In the genomic region with DNA sequence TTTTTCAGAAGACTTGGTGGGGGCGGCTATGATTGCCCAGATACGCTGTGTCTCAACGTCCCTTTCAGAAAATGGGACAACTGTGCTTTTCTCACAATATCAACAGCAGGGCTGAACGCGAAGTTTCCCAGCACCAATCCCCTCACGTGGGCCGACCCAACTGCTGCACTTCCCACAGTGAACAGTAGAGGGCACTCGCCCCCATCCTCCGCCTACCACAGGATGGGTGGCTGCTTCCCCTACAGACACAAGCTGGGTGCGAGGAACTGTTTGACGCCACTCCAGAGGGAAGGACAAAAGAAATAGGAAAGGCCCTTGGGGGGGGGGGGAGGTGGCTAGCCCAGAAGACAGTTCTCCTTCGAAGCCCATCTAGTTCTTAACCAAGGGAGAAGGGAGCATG, we compare ENCODE assay signal across 9 mouse cellular contexts. TPM values are rescaled to one million over a fixed set of nuclear protein-coding genes. Genes with fewer than 3 reads are reported as not detected.
DNase-seq lines count a peak whose midpoint lies in the region; ATAC-seq and TF ChIP-seq lines count a peak whose summit lies in the region.
"Had no signal": no experiment of that assay in that cellular context is flagged by ENCODE, and none has a peak within 500 bp of the region (broad histone marks: within the 10 kb centered on the region; RNA-seq: fewer than 3 reads in every experiment).

No protein-coding gene starts in this region.

- no peak overlapping the region for H3K4me3 ChIP-seq in ES-E14 (ENCODE audit: insufficient read depth in 1 of 2, low read depth in 1 of 2, low read length in 2 of 2, poor library complexity in 1 of 2, severe bottlenecking in 1 of 2)
- no peak overlapping the region for H3K4me3 ChIP-seq in embryonic facial prominence, embryonic 14.5 days (ENCODE audit: low read depth, low read length)
- H3K4me3 ChIP-seq in heart, embryonic 10.5 days = no peak overlapping the region; the same call in 1 of the 2 replicates
- H3K4me3 ChIP-seq: limb, embryonic 15.5 days had no signal

- H3K27ac ChIP-seq in ES-E14 (ENCODE audit: insufficient read depth, low read depth, low read length, poor library complexity, severe bottlenecking) = no peak overlapping the region
- no peak overlapping the region for H3K27ac ChIP-seq in embryonic facial prominence, embryonic 14.5 days (replicated peaks; ENCODE audit: low read depth, low read length)
- H3K27ac ChIP-seq in heart, embryonic 10.5 days = no peak overlapping the region
- H3K27ac ChIP-seq: limb, embryonic 15.5 days had no signal

- H3K9ac ChIP-seq in ES-E14 (ENCODE audit: insufficient read depth, low read depth, low read length, poor library complexity, severe bottlenecking) = 0 out of 2 replicates have a peak overlapping the region, but pooled peaks have one; percentile 31
- no peak overlapping the region for H3K9ac ChIP-seq in embryonic facial prominence, embryonic 14.5 days (ENCODE audit: low read depth, low read length)
- H3K9ac ChIP-seq: limb, embryonic 15.5 days had no signal

- DNase-seq in ES-E14 (ENCODE audit: low read depth, low spot score) = peak; percentile 86
- DNase-seq in adrenal gland, postnatal 4 days (ENCODE audit: low spot score in 2 of 2) = peak; percentile 70 to 78
- peak; percentile 56 for DNase-seq in embryonic facial prominence, embryonic 14.5 days (ENCODE audit: low spot score)
- DNase-seq in heart, embryonic 10.5 days (ENCODE audit: low spot score) = peak; percentile 88
- peak; percentile 80 to 92 for DNase-seq in layer of hippocampus, adult 18-20 months (ENCODE audit: low spot score in 2 of 2)
- peak; percentile 88 for DNase-seq in lung, postnatal 14 days
- DNase-seq in right cerebral cortex, adult 2 months (ENCODE audit: low spot score in 2 of 2) = peak; percentile 85 to 91
- peak; percentile 80 for DNase-seq in urinary bladder, postnatal 14 days (ENCODE audit: low spot score)

- H3K9me3 ChIP-seq in ES-E14 (ENCODE audit: control insufficient read depth, insufficient read depth, low read depth, low read length) = no peaks in the 10 kb centered on the region
- no peaks in the 10 kb centered on the region for H3K9me3 ChIP-seq in embryonic facial prominence, embryonic 14.5 days (ENCODE audit: control insufficient read depth, low read length)
- no peaks in the 10 kb centered on the region for H3K9me3 ChIP-seq in heart, embryonic 10.5 days
- H3K9me3 ChIP-seq: limb, embryonic 15.5 days had no signal

- H3K27me3 ChIP-seq in embryonic facial prominence, embryonic 14.5 days (replicated peaks; ENCODE audit: control insufficient read depth, insufficient read depth, low read length) = peaks cover 49% of the 10 kb centered on the region
- peaks cover 43% of the 10 kb centered on the region for H3K27me3 ChIP-seq in heart, embryonic 10.5 days (ENCODE audit: insufficient read depth, poor library complexity, severe bottlenecking)

- no peak for ATAC-seq in embryonic facial prominence, embryonic 14.5 days (ENCODE audit: low read depth)

- H3K4me2 ChIP-seq in embryonic facial prominence, embryonic 14.5 days (ENCODE audit: low read depth, low read length) = no peak overlapping the region
- H3K4me2 ChIP-seq: limb, embryonic 15.5 days had no signal

- in situ Hi-C loops in ES-E14 (cut with MboI; ENCODE audit: low sequenced_read_pairs in 2 of 2, unreplicated experiment in 2 of 2) = loop anchor here in 1 of 2 experiments (10.0 kb wide), 1 partner anchor 63 kb away; no protein-coding TSS in a partner anchor

- H3K4me1 ChIP-seq in ES-E14 (ENCODE audit: control insufficient read depth in 2 of 2, insufficient read depth in 2 of 2, low read length in 2 of 2, poor library complexity in 1 of 2) = peaks cover 4 to 12% of the 10 kb centered on the region in 2 experiments; a peak in 2 of 4 replicates
- peaks cover 7% of the 10 kb centered on the region for H3K4me1 ChIP-seq in embryonic facial prominence, embryonic 14.5 days (ENCODE audit: control insufficient read depth, insufficient read depth, low read length)
- H3K4me1 ChIP-seq in heart, embryonic 10.5 days = peaks cover 37% of the 10 kb centered on the region

- H3K36me3 ChIP-seq in ES-E14 (ENCODE audit: control insufficient read depth, insufficient read depth, low read length, poor library complexity, severe bottlenecking) = peaks cover 10% of the 10 kb centered on the region
- no peaks in the 10 kb centered on the region for H3K36me3 ChIP-seq in embryonic facial prominence, embryonic 14.5 days (ENCODE audit: control insufficient read depth, insufficient read depth, low read length)
- no peaks in the 10 kb centered on the region for H3K36me3 ChIP-seq in heart, embryonic 10.5 days
- H3K36me3 ChIP-seq: limb, embryonic 15.5 days had no signal

- WGBS in embryonic facial prominence, embryonic 14.5 days = 3% methylated on average over 12 of the region's 12 CpGs
- WGBS in heart, embryonic 10.5 days = 7% methylated on average over 12 of the region's 12 CpGs

TF ChIP-seq in ES-E14, 5 proteins besides CTCF, POLR2A, EP300 and RAD21:
- no peak for TF ChIP-seq CHD2 (IDR thresholded peaks at IDR 0.05; ENCODE audit: low read depth, low read length)
- peak; percentile 38; the same call in 1 of the 2 replicates for TF ChIP-seq HCFC1 (IDR thresholded peaks at IDR 0.05; ENCODE audit: borderline replicate concordance, insufficient read depth, low read length)
- no peak for TF ChIP-seq ZC3H11A (IDR thresholded peaks at IDR 0.05; ENCODE audit: borderline replicate concordance, low read depth, low read length)
- no peak for TF ChIP-seq MAFK (IDR thresholded peaks at IDR 0.05; ENCODE audit: insufficient read depth, low read depth, low read length)
- no peak for TF ChIP-seq ZNF384 (IDR thresholded peaks at IDR 0.05; ENCODE audit: low read depth, low read length)

RNA-seq across cellular contexts. Expression of a gene that starts 2.4 kb away (rescaled TPM):
- total RNA-seq in ES-E14 (2012; rRNA removed) = 100 and 109 TPM in 2 replicates
- 1 to 10 TPM; 4.2 to 4.7 TPM for total RNA-seq in adrenal gland, postnatal 4 days (2021)
- 2.4 and 3.4 TPM in 2 replicates for polyA plus RNA-seq in embryonic facial prominence, embryonic 14.5 days (2014; fragmentation: Nextera tagmentation; extraction: Ambion mirVana)
- 1.9 and 8.5 TPM in 2 replicates for polyA plus RNA-seq in heart, embryonic 10.5 days (2016; fragmentation: Nextera tagmentation; extraction: Ambion mirVana)
- total RNA-seq in layer of hippocampus, adult 18-20 months (2021) = 10 to 100 TPM; 46.1 to 48.8 TPM

RNA-seq across cellular contexts. Expression of a gene that starts 31.3 kb away (rescaled TPM):
- 113 and 142 TPM in 2 replicates for total RNA-seq in ES-E14 (2012; rRNA removed)
- total RNA-seq in adrenal gland, postnatal 4 days (2021) = 10 to 100 TPM; 49.0 to 59.7 TPM
- polyA plus RNA-seq in embryonic facial prominence, embryonic 14.5 days (2014; fragmentation: Nextera tagmentation; extraction: Ambion mirVana) = 3.5 and 4.5 TPM in 2 replicates
- polyA plus RNA-seq in heart, embryonic 10.5 days (2016; fragmentation: Nextera tagmentation; extraction: Ambion mirVana) = 1.7 and 2.2 TPM in 2 replicates
- total RNA-seq in layer of hippocampus, adult 18-20 months (2021) = 100 to 1,000 TPM; 122 to 137 TPM

RNA-seq across cellular contexts. Expression of a gene that starts 53.7 kb away (rescaled TPM):
- total RNA-seq in ES-E14 (2012; rRNA removed) = 49.9 and 66.0 TPM in 2 replicates
- 100 to 1,000 TPM; 105 to 109 TPM for total RNA-seq in adrenal gland, postnatal 4 days (2021)
- 24.5 and 29.3 TPM in 2 replicates for polyA plus RNA-seq in embryonic facial prominence, embryonic 14.5 days (2014; fragmentation: Nextera tagmentation; extraction: Ambion mirVana)
- polyA plus RNA-seq in heart, embryonic 10.5 days (2016; fragmentation: Nextera tagmentation; extraction: Ambion mirVana) = 49.8 and 52.8 TPM in 2 replicates
- 10 to 100 TPM; 51.3 to 52.0 TPM for total RNA-seq in layer of hippocampus, adult 18-20 months (2021)

RNA-seq across cellular contexts. Expression of a gene that starts 56.0 kb away (rescaled TPM):
- 2.4 and 4.1 TPM in 2 replicates for total RNA-seq in ES-E14 (2012; rRNA removed)
- total RNA-seq in adrenal gland, postnatal 4 days (2021) = 10 to 100 TPM; 12.0 to 14.3 TPM
- polyA plus RNA-seq in embryonic facial prominence, embryonic 14.5 days (2014; fragmentation: Nextera tagmentation; extraction: Ambion mirVana) = 0.76 and 1.6 TPM in 2 replicates
- 0.05 and 0.14 TPM in 2 replicates for polyA plus RNA-seq in heart, embryonic 10.5 days (2016; fragmentation: Nextera tagmentation; extraction: Ambion mirVana)
- 100 to 1,000 TPM; 218 to 221 TPM for total RNA-seq in layer of hippocampus, adult 18-20 months (2021)

Comparison
In these comparisons a context has a peak if more than half of its experiments do, and no peak if none do; other contexts are left out.
1. RNA of a gene that starts 2.4 kb away (total RNA-seq): 100 to 109 TPM in ES-E14 and 46.1 to 48.8 TPM in layer of hippocampus, adult 18-20 months; 4.2 to 4.7 TPM in adrenal gland, postnatal 4 days; every median in the first group is over 4 times any median in the second.
2. Peak in every context shown above with its lines, with median percentiles within 50 percentile points of each other: DNase-seq.